Mouse (Mus musculus) kidney, postnatal 14 days (tissue): ENCODE data around the gene Stard8.
"Not testable (repeated sequence)": the region's sequence is repeated elsewhere in the genome, so short reads cannot be mapped to it uniquely, and the experiment has no call there.

Source experiments
- DNase-seq: peaks from one replicate; pipeline ENCODE4 v3.0.0; 2022; ENCODE audit warnings: mixed read lengths

Stard8 gene

GRCm38 (mm10) chrX:99048111-99048510 is 45.1 kb downstream of the Stard8 start:
- peak; percentile 74 for DNase-seq

- peak; percentile 56 for DNase-seq
Observed at GRCm38 (mm10) chrX:99049247-99049646, 46.2 kb downstream of the Stard8 start.

GRCm38 (mm10) chrX:99050736-99051481 is 47.9 kb downstream of the Stard8 start:
- no peak for DNase-seq

GRCm38 (mm10) chrX:99052255-99052654 is 49.2 kb downstream of the Stard8 start:
- DNase-seq: peak; percentile 47

GRCm38 (mm10) chrX:99054512-99054911 is 51.5 kb downstream of the Stard8 start:
- no peak for DNase-seq

- no peak for DNase-seq
Observed at GRCm38 (mm10) chrX:99057772-99058440, 54.9 kb downstream of the Stard8 start.

- DNase-seq: no peak
Observed at GRCm38 (mm10) chrX:99059119-99059518, 56.1 kb downstream of the Stard8 start.

- DNase-seq: no peak
Observed at GRCm38 (mm10) chrX:99065582-99065981, 62.5 kb downstream of the Stard8 start.

GRCm38 (mm10) chrX:99066550-99066949 is 63.5 kb downstream of the Stard8 start:
- DNase-seq: no peak

GRCm38 (mm10) chrX:99067232-99067631 is 64.2 kb downstream of the Stard8 start:
- no peak for DNase-seq

GRCm38 (mm10) chrX:99067671-99068151 is 64.7 kb downstream of the Stard8 start:
- DNase-seq: no peak

- no peak for DNase-seq
Observed at GRCm38 (mm10) chrX:99071188-99071587, 68.1 kb downstream of the Stard8 start.

- no peak for DNase-seq
Observed at GRCm38 (mm10) chrX:99072596-99072995, 69.5 kb downstream of the Stard8 start.

GRCm38 (mm10) chrX:99075111-99075510 is 72.1 kb downstream of the Stard8 start:
- no peak for DNase-seq

- no peak for DNase-seq
Observed at GRCm38 (mm10) chrX:99076460-99076859, 73.4 kb downstream of the Stard8 start.

GRCm38 (mm10) chrX:99078374-99078892 is 75.4 kb downstream of the Stard8 start:
- not testable (repeated sequence) for DNase-seq

GRCm38 (mm10) chrX:99092704-99093103 is 89.7 kb downstream of the Stard8 start:
- DNase-seq: no peak

- not testable (repeated sequence) for DNase-seq
Observed at GRCm38 (mm10) chrX:99111088-99111724, 108.2 kb downstream of the Stard8 start.

GRCm38 (mm10) chrX:99119510-99119909 is 116.5 kb downstream of the Stard8 start:
- no peak for DNase-seq
